ENCODE assay signal across 8 mouse cellular contexts in the genomic region with DNA sequence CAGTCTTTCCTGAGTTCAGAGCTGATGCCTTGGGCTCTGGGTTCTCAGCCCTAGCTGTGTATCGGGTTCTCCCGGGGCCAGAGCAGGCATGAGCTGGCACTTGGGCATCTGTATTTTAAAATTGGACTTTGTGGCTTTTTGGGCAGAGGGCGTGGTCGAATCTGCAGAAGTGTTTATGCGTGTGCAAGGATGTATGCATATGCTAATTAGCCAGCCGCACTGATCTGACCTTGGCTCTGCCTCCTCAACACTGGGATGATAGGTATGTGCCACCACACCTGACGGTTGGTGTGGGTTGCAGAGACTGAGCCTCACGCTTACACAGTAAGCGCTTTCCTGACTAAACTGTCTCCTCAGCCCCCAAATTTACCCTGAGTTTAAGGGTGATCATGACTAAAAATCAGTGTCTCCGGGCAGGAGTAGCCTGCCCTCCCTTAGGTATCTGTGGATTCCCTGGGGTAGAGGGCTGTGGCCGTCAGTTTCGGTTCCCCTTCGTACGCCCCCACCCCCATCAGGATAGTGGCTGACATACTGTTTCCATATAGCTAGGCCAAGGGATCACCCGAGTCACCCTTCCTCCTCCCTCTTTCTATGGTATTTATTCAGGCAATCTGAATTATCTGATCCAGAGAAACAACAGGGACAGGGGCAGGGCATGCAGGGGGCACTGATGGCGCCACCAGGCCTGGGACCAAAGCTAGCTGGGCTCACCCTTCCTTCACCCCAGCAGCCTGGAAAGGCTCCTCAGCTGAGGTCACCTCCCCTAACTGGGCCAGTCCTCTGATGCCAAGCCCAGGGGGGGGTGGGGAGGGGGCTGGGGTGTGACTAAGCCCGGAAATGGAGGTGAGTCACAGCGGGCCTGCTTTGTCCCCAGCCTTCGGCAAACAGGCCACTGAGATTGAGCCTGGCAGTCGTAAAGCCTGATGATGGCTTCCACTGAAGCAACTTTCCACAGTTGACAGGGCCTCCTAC. TPM values are rescaled to one million over a fixed set of nuclear protein-coding genes. Genes with fewer than 3 reads are reported as not detected.
A peak's percentile ranks its signal among the peaks of the same experiment; 100 is the strongest.
DNase-seq lines count a peak whose midpoint lies in the region; ATAC-seq and TF ChIP-seq lines count a peak whose summit lies in the region.

No protein-coding gene starts in this region.

- ATAC-seq in limb, embryonic 14.5 days (ENCODE audit: low FRiP score, low read depth) = 0 out of 2 replicates have a peak, but pooled peaks have one; percentile 28

- WGBS in limb, embryonic 14.5 days = 64% methylated on average over 20 of the region's 20 CpGs
- 64% methylated on average over 20 of the region's 20 CpGs for WGBS in limb, embryonic 10.5 days
- 59% methylated on average over 20 of the region's 20 CpGs for WGBS in heart, embryonic 10.5 days
- 40% methylated on average over 20 of the region's 20 CpGs for WGBS in small intestine, adult 2 months

- no peak for TF ChIP-seq CTCF in small intestine, adult 2 months (IDR thresholded peaks at IDR 0.05; ENCODE audit: extremely low read depth, insufficient read length, insufficient replicate concordance, low read depth, low read length)

- no peak overlapping the region for H3K4me3 ChIP-seq in limb, embryonic 14.5 days (replicated peaks; ENCODE audit: low read length)
- no peak overlapping the region for H3K4me3 ChIP-seq in limb, embryonic 10.5 days
- H3K4me3 ChIP-seq in heart, embryonic 10.5 days = no peak overlapping the region
- H3K4me3 ChIP-seq in small intestine, adult 2 months (ENCODE audit: low read depth, low read length) = no peak overlapping the region

- H3K9ac ChIP-seq in limb, embryonic 14.5 days (ENCODE audit: low read depth, low read length, severe bottlenecking) = no peak overlapping the region

- H3K4me2 ChIP-seq in limb, embryonic 14.5 days (replicated peaks; ENCODE audit: low read depth, low read length, severe bottlenecking) = no peak overlapping the region

- no peaks in the 10 kb centered on the region for H3K27me3 ChIP-seq in limb, embryonic 14.5 days (ENCODE audit: control insufficient read depth, insufficient read depth, low read length)
- peaks cover 43% of the 10 kb centered on the region for H3K27me3 ChIP-seq in limb, embryonic 10.5 days (ENCODE audit: low read depth, poor library complexity, severe bottlenecking)
- peaks cover 3% of the 10 kb centered on the region; the same call in 1 of the 2 replicates for H3K27me3 ChIP-seq in heart, embryonic 10.5 days (ENCODE audit: insufficient read depth, poor library complexity, severe bottlenecking)
- no peaks in the 10 kb centered on the region for H3K27me3 ChIP-seq in small intestine, adult 2 months (ENCODE audit: control insufficient read depth, insufficient read depth, low read length)

- H3K36me3 ChIP-seq in limb, embryonic 14.5 days (ENCODE audit: control insufficient read depth, insufficient read depth, low read length) = no peaks in the 10 kb centered on the region
- no peaks in the 10 kb centered on the region for H3K36me3 ChIP-seq in limb, embryonic 10.5 days
- H3K36me3 ChIP-seq in heart, embryonic 10.5 days = no peaks in the 10 kb centered on the region
- no peaks in the 10 kb centered on the region for H3K36me3 ChIP-seq in small intestine, adult 2 months (ENCODE audit: control insufficient read depth, insufficient read depth, low read length)

- no peaks in the 10 kb centered on the region for H3K9me3 ChIP-seq in limb, embryonic 14.5 days (ENCODE audit: control insufficient read depth, low read length)
- no peaks in the 10 kb centered on the region for H3K9me3 ChIP-seq in limb, embryonic 10.5 days (replicated peaks)
- H3K9me3 ChIP-seq in heart, embryonic 10.5 days = no peaks in the 10 kb centered on the region

- no peak overlapping the region for H3K27ac ChIP-seq in limb, embryonic 14.5 days (replicated peaks; ENCODE audit: low read depth, low read length)
- no peak overlapping the region for H3K27ac ChIP-seq in limb, embryonic 10.5 days
- H3K27ac ChIP-seq in heart, embryonic 10.5 days = peak overlapping the region; percentile 77
- H3K27ac ChIP-seq in small intestine, adult 2 months (ENCODE audit: insufficient read depth, low read depth, low read length) = peak overlapping the region; percentile 24; the same call in 1 of the 2 replicates

- H3K4me1 ChIP-seq in limb, embryonic 14.5 days (ENCODE audit: control insufficient read depth, insufficient read depth, low read length) = peaks cover 10% of the 10 kb centered on the region; the same call in 1 of the 2 replicates
- H3K4me1 ChIP-seq in limb, embryonic 10.5 days = peaks cover 33% of the 10 kb centered on the region
- H3K4me1 ChIP-seq in heart, embryonic 10.5 days = peaks cover 52% of the 10 kb centered on the region
- H3K4me1 ChIP-seq in small intestine, adult 2 months (ENCODE audit: control insufficient read depth, insufficient read depth, insufficient read length, low read length) = peaks cover 23% of the 10 kb centered on the region

- no peak for DNase-seq in limb, embryonic 14.5 days (ENCODE audit: low spot score)
- DNase-seq in limb, embryonic 10.5 days (ENCODE audit: low spot score) = no peak
- peak; percentile 97 for DNase-seq in Muller cell, postnatal 12 days (ENCODE audit: inconsistent ontology term)
- no peak for DNase-seq in heart, embryonic 10.5 days (ENCODE audit: low spot score)
- DNase-seq in layer of hippocampus, adult 8-10 months (ENCODE audit: low spot score in 2 of 2) = no peak
- DNase-seq in frontal cortex, adult 2 months (ENCODE audit: extremely low spot score in 1 of 2, low spot score in 1 of 2) = no peak
- no peak for DNase-seq in yolk sac, embryonic 10.5 days (ENCODE audit: low spot score)

- no peak for TF ChIP-seq POLR2A in limb, embryonic 14.5 days (IDR thresholded peaks at IDR 0.05; ENCODE audit: borderline replicate concordance, extremely low read depth, insufficient read depth, insufficient read length)
- TF ChIP-seq POLR2A in small intestine, adult 2 months (IDR thresholded peaks at IDR 0.05; ENCODE audit: low read depth, low read length) = no peak

RNA-seq across cellular contexts. Expression of a gene that starts 7.3 kb away (rescaled TPM):
- 10.3 and 13.2 TPM in 2 replicates for polyA plus RNA-seq in limb, embryonic 14.5 days (2012; rRNA removed)
- 3.8 and 4.9 TPM in 2 replicates for polyA plus RNA-seq in limb, embryonic 14.5 days (2014; fragmentation: Nextera tagmentation; extraction: Ambion mirVana)
- 1.5 and 1.8 TPM in 2 replicates for polyA plus RNA-seq in limb, embryonic 10.5 days (2016; fragmentation: Nextera tagmentation; extraction: Ambion mirVana)
- polyA plus RNA-seq in heart, embryonic 10.5 days (2016; fragmentation: Nextera tagmentation; extraction: Ambion mirVana) = 3.6 and 4.8 TPM in 2 replicates
- 3.1 and 4.8 TPM in 2 replicates for polyA plus RNA-seq in small intestine, adult 2 months (2012; rRNA removed)
- 10 to 100 TPM; 11.0 to 15.3 (median 12.8) TPM for total RNA-seq in layer of hippocampus, adult 8-10 months (2022)
- polyA plus RNA-seq in frontal cortex, adult 2 months (2012; rRNA removed) = 12.3 and 13.3 TPM in 2 replicates

RNA-seq across cellular contexts. Expression of a gene that starts 7.3 kb away (rescaled TPM):
- 11.2 and 14.2 TPM in 2 replicates for polyA plus RNA-seq in limb, embryonic 14.5 days (2012; rRNA removed)
- polyA plus RNA-seq in limb, embryonic 14.5 days (2014; fragmentation: Nextera tagmentation; extraction: Ambion mirVana) = 20.2 and 25.2 TPM in 2 replicates
- polyA plus RNA-seq in limb, embryonic 10.5 days (2016; fragmentation: Nextera tagmentation; extraction: Ambion mirVana) = 4.0 and 5.1 TPM in 2 replicates
- polyA plus RNA-seq in heart, embryonic 10.5 days (2016; fragmentation: Nextera tagmentation; extraction: Ambion mirVana) = 9.8 and 10.2 TPM in 2 replicates
- polyA plus RNA-seq in small intestine, adult 2 months (2012; rRNA removed) = 89.3 and 234 TPM in 2 replicates
- 10 to 100 TPM; 88.4 to 98.2 (median 94.7) TPM for total RNA-seq in layer of hippocampus, adult 8-10 months (2022)
- 38.1 and 44.9 TPM in 2 replicates for polyA plus RNA-seq in frontal cortex, adult 2 months (2012; rRNA removed)

RNA-seq across cellular contexts. Expression of a gene that starts 21.9 kb away (rescaled TPM):
- 17.7 and 21.1 TPM in 2 replicates for polyA plus RNA-seq in limb, embryonic 14.5 days (2012; rRNA removed)
- polyA plus RNA-seq in limb, embryonic 14.5 days (2014; fragmentation: Nextera tagmentation; extraction: Ambion mirVana) = 7.5 and 8.4 TPM in 2 replicates
- 1.8 and 2.4 TPM in 2 replicates for polyA plus RNA-seq in limb, embryonic 10.5 days (2016; fragmentation: Nextera tagmentation; extraction: Ambion mirVana)
- polyA plus RNA-seq in heart, embryonic 10.5 days (2016; fragmentation: Nextera tagmentation; extraction: Ambion mirVana) = 1.8 and 2.8 TPM in 2 replicates
- 4.3 and 11.4 TPM in 2 replicates for polyA plus RNA-seq in small intestine, adult 2 months (2012; rRNA removed)
- total RNA-seq in layer of hippocampus, adult 8-10 months (2022) = 10 to 100 TPM; 39.0 to 51.3 (median 45.9) TPM
- 25.6 and 25.8 TPM in 2 replicates for polyA plus RNA-seq in frontal cortex, adult 2 months (2012; rRNA removed)

RNA-seq across cellular contexts. Expression of a gene that starts 38.1 kb away (rescaled TPM):
- polyA plus RNA-seq in limb, embryonic 14.5 days (2012; rRNA removed) = 9.4 and 10.8 TPM in 2 replicates
- polyA plus RNA-seq in limb, embryonic 14.5 days (2014; fragmentation: Nextera tagmentation; extraction: Ambion mirVana) = 8.6 and 11.1 TPM in 2 replicates
- polyA plus RNA-seq in limb, embryonic 10.5 days (2016; fragmentation: Nextera tagmentation; extraction: Ambion mirVana) = 10.1 and 12.3 TPM in 2 replicates
- 6.5 and 7.9 TPM in 2 replicates for polyA plus RNA-seq in heart, embryonic 10.5 days (2016; fragmentation: Nextera tagmentation; extraction: Ambion mirVana)
- 0.86 and 2.2 TPM in 2 replicates for polyA plus RNA-seq in small intestine, adult 2 months (2012; rRNA removed)
- total RNA-seq in layer of hippocampus, adult 8-10 months (2022) = 10 to 100 TPM in 3 of 4 experiments, 1 to 10 TPM in 1; 9.4 to 15.1 (median 11.6) TPM
- polyA plus RNA-seq in frontal cortex, adult 2 months (2012; rRNA removed) = 11.5 and 14.1 TPM in 2 replicates

Comparison
In these comparisons a context has a peak if more than half of its experiments do, and no peak if none do; other contexts are left out.
1. H3K27ac ChIP-seq: peak in heart, embryonic 10.5 days (single experiment) and small intestine, adult 2 months (single experiment); none in limb, embryonic 14.5 days (single experiment) and limb, embryonic 10.5 days (single experiment).